Mouse (Mus musculus) left cerebral cortex, adult 2 months (tissue): ENCODE data around the gene Trabd2b. TPM values are rescaled to one million over a fixed set of nuclear protein-coding genes. Genes with fewer than 3 reads are reported as not detected.

Experiments used
- DNase-seq, 2 experiments: peaks; one replicate each; pipeline ENCODE4 v3.0.0; 2021 to 2022; ENCODE audit warnings: low spot score in 2 of 2, mixed read lengths in 1 of 2; ENCODE audit errors: extremely low spot score in 1 of 2
- H3K27ac ChIP-seq: fragments of 200-600 bp; 2 replicates; pipeline ENCODE4 v1.8.1; 2022
- H3K4me3 ChIP-seq: fragments of 200-600 bp; 2 replicates; pipeline ENCODE4 v1.8.1; 2022
- CTCF ChIP-seq: fragments of 200-600 bp; IDR thresholded peaks from 2 replicates; pipeline ENCODE4 v1.8.1; 2022; ENCODE audit warnings: antibody characterized with exemption, mild to moderate bottlenecking, moderate library complexity
- intact Hi-C: fragments of 180-260 bp; cut with DNase I; formaldehyde crosslinking; loops from one replicate; pipeline ENCODE4 v1.15.1; 2025
- total RNA-seq, 2 experiments: library from RNA; stranded (reverse); gene quantifications; 2 replicates each; pipeline ENCODE4 v1.2.3; 2021

Trabd2b gene
- total RNA-seq, 2 experiments from 2014 or later: 4.8 to 6.7 TPM

DNA sequence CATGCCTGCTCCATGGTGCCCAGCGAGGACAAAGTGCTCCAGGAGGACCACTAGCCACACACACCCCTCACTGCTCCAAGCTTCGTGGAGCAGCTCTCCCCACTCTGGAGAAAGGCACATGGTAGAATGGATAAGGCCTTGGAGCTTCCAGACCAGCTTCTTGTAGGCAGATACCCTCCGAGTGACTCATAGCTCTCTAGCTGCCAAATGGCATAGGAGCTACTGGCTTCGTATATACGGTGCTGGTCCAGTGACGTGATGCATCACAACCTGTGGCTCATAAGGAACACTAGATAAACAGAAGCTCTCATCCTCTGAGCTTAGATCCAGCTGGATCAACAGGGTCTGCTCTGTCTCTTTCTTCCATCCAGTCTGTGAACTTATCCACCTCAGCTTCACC is 244.0 kb downstream of the Trabd2b start:
- TF ChIP-seq CTCF: no peak
- H3K4me3 ChIP-seq: no peak overlapping the region
- no peak overlapping the region for H3K27ac ChIP-seq
- no peak for DNase-seq
- intact Hi-C loops: no loop called here

DNA sequence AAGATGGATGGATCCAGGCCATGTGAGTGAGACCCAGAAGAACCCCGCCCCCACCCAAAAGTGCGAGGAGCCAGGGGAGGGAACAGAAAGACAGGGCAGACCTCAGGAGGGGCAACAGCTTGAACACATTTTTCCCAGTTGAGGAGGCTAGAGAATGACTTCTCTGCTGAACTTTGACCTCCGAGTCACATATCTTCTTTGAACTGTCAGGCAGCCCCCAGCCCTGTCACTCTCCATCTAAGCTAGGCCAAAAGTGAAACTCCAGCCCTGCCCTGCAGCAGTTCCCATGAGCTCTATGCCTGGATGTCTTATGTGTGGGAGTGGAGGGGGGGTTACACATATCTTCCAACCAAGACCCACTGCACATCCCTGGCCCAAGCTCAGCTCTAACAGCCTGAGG is 244.5 kb downstream of the Trabd2b start:
- DNase-seq: no peak
- no peak overlapping the region for H3K4me3 ChIP-seq
- no peak for TF ChIP-seq CTCF
- H3K27ac ChIP-seq: no peak overlapping the region
- intact Hi-C loops: no loop called here

DNA sequence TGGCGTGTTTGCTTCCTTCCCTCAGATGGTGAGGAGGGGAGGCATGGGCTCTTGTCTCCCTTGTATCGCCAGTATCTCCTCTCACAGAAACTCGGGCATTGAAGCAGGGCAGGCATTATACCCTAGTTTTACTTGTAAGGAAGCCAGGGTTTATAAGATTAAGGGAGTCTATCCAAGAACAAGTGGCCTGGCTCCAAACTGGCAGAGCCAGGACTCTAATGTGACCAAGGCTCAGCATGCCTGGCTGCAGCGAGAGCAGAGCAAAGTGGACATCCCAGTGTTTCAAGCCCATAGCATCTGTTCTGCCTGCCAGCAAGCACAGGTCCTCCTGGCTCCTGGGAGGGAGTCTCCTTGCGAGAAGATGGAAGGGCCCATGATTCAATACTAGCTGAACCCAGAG is 245.1 kb downstream of the Trabd2b start:
- H3K4me3 ChIP-seq: no peak overlapping the region
- intact Hi-C loops: no loop called here
- DNase-seq: no peak
- TF ChIP-seq CTCF: no peak
- no peak overlapping the region for H3K27ac ChIP-seq

DNA sequence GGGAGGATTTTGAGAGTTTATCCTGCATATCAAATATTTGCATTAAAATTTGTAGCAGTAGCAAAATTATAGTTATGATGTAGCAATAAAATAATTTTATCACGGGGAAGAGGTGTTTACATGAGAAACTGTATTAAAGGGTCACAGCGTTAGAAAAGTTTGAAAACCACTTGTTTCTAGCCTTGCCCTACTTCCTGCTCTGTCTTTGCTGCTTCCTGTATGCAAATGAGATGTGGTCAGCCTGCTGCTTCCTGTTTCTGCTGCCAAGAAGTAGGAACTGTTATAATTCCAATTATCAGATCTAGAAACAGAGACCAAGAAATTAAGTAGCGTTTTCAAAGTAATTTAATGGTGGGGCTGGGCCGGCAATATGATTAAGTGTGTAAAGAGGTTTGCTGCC is 245.9 kb downstream of the Trabd2b start:
- Histone ChIP-seq H3K27ac (no peak overlapping the region), H3K4me3 (no peak overlapping the region)
- intact Hi-C loops: no loop called here
- TF ChIP-seq CTCF: no peak
- DNase-seq: no peak

DNA sequence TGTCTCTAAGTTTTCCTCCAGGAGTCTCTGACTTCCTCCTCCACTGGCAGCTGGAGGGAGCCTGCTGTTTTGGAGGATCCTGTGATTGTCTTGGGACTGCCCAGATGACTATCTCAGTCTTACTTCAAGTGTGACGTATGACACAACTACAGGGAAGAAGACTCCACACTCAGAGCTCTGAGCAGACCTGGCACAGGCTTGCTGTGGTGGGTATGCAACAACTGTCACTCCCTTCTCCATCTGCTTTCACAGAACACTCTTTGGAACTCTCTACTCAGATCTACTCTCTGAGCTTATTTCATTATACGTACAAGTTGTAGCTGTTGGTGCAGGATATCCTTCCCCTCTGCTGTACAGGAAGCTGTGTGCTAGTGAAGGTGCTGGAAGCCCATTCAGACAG is 251.4 kb downstream of the Trabd2b start:
- intact Hi-C loops: no loop called here
- no peak for DNase-seq
- Histone ChIP-seq H3K27ac (no peak overlapping the region), H3K4me3 (no peak overlapping the region)
- TF ChIP-seq CTCF: no peak

DNA sequence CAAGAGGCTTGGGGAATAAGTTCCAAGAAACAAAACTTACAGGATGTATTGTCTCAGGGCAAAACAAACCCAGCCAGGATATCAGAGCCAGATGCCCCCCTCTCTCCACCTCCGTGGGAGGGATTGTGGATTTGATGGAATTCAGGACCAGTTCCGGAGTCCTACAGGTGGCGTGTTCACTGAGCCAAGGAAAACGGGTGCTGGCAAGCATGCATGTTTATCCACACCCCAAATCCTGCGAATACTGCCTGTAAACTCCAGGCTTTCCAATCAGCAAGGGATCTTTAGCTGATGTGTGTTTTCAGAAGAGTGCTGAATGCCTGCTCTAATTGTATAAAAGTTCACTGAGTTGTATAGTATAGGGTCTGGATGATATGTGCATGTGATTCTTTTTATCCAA is 253.4 kb downstream of the Trabd2b start:
- no peak for DNase-seq
- no peak for TF ChIP-seq CTCF
- H3K27ac ChIP-seq: no peak overlapping the region
- H3K4me3 ChIP-seq: no peak overlapping the region
- intact Hi-C loops: no loop called here

DNA sequence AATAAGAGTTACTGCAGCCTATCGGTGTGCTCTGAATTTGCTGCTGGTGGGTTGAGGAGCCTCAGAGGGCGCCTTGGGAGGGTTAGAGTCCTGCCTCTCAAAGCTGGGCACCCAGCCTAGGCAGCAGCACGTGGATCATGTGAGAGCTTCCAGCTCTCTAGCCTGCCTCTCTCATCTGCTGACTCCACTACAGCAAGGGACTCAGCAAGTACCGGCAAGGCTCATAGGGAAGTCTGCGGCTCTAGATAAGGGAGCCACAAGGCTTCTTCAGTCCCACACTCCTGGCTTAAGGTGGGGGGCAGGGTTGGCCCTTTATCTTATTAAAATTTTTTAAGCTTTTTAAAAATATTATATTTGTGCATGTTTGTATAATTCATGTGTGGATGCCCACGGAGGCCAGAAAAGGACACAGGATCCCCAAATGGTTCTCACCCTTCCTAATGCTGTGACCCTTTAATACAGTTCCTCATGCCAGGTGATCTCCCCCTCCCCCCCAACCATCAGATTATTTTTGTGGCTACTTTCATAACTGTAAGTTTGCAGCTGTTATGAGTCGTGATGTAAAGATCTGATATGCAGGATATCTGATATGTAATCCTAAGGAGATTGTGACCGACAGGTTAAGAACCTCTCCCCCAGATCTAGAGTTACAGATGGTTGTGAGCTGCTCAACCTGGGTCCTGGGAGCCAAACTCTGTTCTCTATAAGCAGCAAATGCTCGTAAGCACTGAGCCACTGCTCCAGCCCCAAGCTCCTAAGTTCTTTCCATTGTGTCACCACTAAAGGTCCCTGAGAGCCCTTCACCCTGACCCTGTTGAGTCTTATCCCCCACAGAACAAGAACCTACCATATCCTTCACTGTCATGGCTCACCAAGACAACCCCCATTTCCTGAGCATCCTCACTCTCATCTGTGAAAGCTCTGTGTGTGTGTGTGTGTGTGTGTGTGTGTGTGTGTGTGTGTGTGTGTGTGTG is 257.8 kb downstream of the Trabd2b start:
- no peak overlapping the region for H3K27ac ChIP-seq
- intact Hi-C loops: loop anchor here (1.0 to 5.0 kb wide), 3 partner anchors 158 to 283 kb away; partner anchors contain the start of gene Gm12830
- no peak overlapping the region for H3K4me3 ChIP-seq
- no peak for TF ChIP-seq CTCF
- DNase-seq: no peak

Other genes with a start within 250 kb of the Trabd2b start
- not detected for gene Skint11, start 243.3 kb upstream of the Trabd2b start, total RNA-seq